Mouse (Mus musculus) liver, embryonic 14.5 days (tissue): Measurements from ENCODE around the gene Zfp445. TPM values are rescaled to one million over a fixed set of nuclear protein-coding genes. Genes with fewer than 3 reads are reported as not detected.

ENCODE experiments used
- ATAC-seq: fragments of 200-750 bp; cut with Nextera tagmentation; 2 replicates; pipeline ENCODE4 v1.8.0; 2017; ENCODE audit warnings: moderate number of reproducible peaks, mild to moderate bottlenecking, moderate library complexity; ENCODE audit not compliant: insufficient read depth
- DNase-seq, 3 experiments: peaks; one replicate each; pipeline ENCODE4 v3.0.0-alpha.2; 2012 to 2013; ENCODE audit warnings: low read depth in 3 of 3, low spot score in 3 of 3
- H3K27ac ChIP-seq: fragments of 300-500 bp; sonication (generic); 2 replicates; pipeline ENCODE4 v1.5.1; 2014; ENCODE audit warnings: moderate library complexity, mild to moderate bottlenecking, control low read depth, inconsistent platforms
- H3K27me3 ChIP-seq: fragments of 300-500 bp; sonication (generic); 2 replicates; pipeline ENCODE4 v1.6.1; 2014; ENCODE audit warnings: mild to moderate bottlenecking, low read length, moderate library complexity; ENCODE audit not compliant: control insufficient read depth, insufficient read depth
- H3K36me3 ChIP-seq: fragments of 300-500 bp; sonication (generic); replicated peaks from 2 replicates; pipeline ENCODE4 v1.6.1; 2014; ENCODE audit warnings: low read depth; ENCODE audit not compliant: control insufficient read depth, insufficient read depth
- H3K4me1 ChIP-seq, 2 experiments: fragments of 200-500 bp in 1 of 2; fragments of 300-500 bp in 1 of 2; sonication (generic) in 1 of 2; replicated peaks; 2 replicates each; pipeline ENCODE4 v1.6.1; 2012 to 2014; ENCODE audit warnings: antibody characterized with exemption in 1 of 2, inconsistent platforms in 1 of 2, low read length in 1 of 2; ENCODE audit not compliant: control insufficient read depth in 2 of 2, insufficient read depth in 2 of 2
- H3K4me2 ChIP-seq: fragments of 300-500 bp; sonication (generic); 2 replicates; pipeline ENCODE4 v1.6.1; 2014; ENCODE audit warnings: low read depth, mild to moderate bottlenecking, control low read depth, moderate library complexity
- H3K4me3 ChIP-seq, 2 experiments: fragments of 200-500 bp in 1 of 2; fragments of 300-500 bp in 1 of 2; sonication (generic) in 1 of 2; 2 replicates each; pipeline ENCODE4 v1.5.1; 2012 to 2014; ENCODE audit warnings: low read depth in 2 of 2, low read length in 2 of 2, mild to moderate bottlenecking in 2 of 2, control low read depth in 1 of 2, inconsistent platforms in 1 of 2, moderate library complexity in 1 of 2; ENCODE audit not compliant: insufficient read depth in 1 of 2
- H3K9ac ChIP-seq: fragments of 300-500 bp; sonication (generic); replicated peaks from 2 replicates; pipeline ENCODE4 v1.6.1; 2014; ENCODE audit warnings: mild to moderate bottlenecking, control low read depth, moderate library complexity
- H3K9me3 ChIP-seq: fragments of 300-500 bp; sonication (generic); 2 replicates; pipeline ENCODE4 v1.6.1; 2016; ENCODE audit warnings: low read length, mixed read lengths; ENCODE audit not compliant: control insufficient read depth
- CTCF ChIP-seq: IDR thresholded peaks from 2 replicates; pipeline ENCODE4 v1.5.1; 2016; ENCODE audit warnings: antibody characterized with exemption, low read depth, control low read depth
- EP300 ChIP-seq: IDR thresholded peaks from 2 replicates; pipeline ENCODE4 v1.6.1; 2016; ENCODE audit warnings: antibody characterized with exemption, low read depth
- WGBS: fragments of 180-500 bp; shearing (Covaris S2); extraction: QIAGEN DNeasy Blood & Tissue Kit; methylation state at CpG from one replicate; pipeline ENCODE4 v1.1.7; 2014; ENCODE audit not compliant: insufficient replicate concordance; 5-methylcytosine and 5-hydroxymethylcytosine counted together
- polyA plus RNA-seq, 2 experiments: library from polyadenylated mRNA; depleted of rRNA in 1 of 2; stranded (reverse) in 1 of 2; unstranded in 1 of 2; fragments of >200 nt; fragmentation: Nextera tagmentation in 1 of 2; extraction: Ambion mirVana in 1 of 2; gene quantifications; 2 replicates each; pipeline versions ENCODE4 v1.2.1 to v1.2.3; 2012 to 2014

The Zfp445 gene
- polyA plus RNA-seq, 2 experiments = 14.1 to 18.0 TPM

GRCm38 (mm10) chr9:122810212-122810611 lies 55.6 kb downstream of the Zfp445 start:
- Histone ChIP-seq H3K9ac (no peak overlapping the region), H3K9me3 (no peaks in the 10 kb centered on the region), H3K27me3 (no peaks in the 10 kb centered on the region), H3K36me3 (no peaks in the 10 kb centered on the region), H3K27ac (no peak overlapping the region), H3K4me3 (no peak overlapping the region), H3K4me1 (peaks cover 3 to 9% of the 10 kb centered on the region in 2 experiments), H3K4me2 (no peak overlapping the region)
- whole genome bisulfite sequencing = 67% methylated on average over 3 of the region's 3 CpGs
- DNase-seq (no peak), ATAC-seq (no peak)
- no peak for TF ChIP-seq CTCF
- no peak for TF ChIP-seq EP300

- Histone ChIP-seq H3K36me3 (no peaks in the 10 kb centered on the region), H3K4me2 (no peak overlapping the region), H3K9ac (no peak overlapping the region), H3K27ac (no peak overlapping the region), H3K9me3 (no peaks in the 10 kb centered on the region), H3K27me3 (no peaks in the 10 kb centered on the region), H3K4me1 (peaks cover 3 to 13% of the 10 kb centered on the region in 2 experiments), H3K4me3 (no peak overlapping the region)
- 70% methylated on average over 2 of the region's 2 CpGs for WGBS
- no peak for TF ChIP-seq CTCF
- TF ChIP-seq EP300 = no peak
- ATAC-seq = no peak
- no peak for DNase-seq
Measured at GRCm38 (mm10) chr9:122807186-122807585, 58.6 kb downstream of the Zfp445 start.

GRCm38 (mm10) chr9:122805845-122806341 lies 59.9 kb downstream of the Zfp445 start:
- TF ChIP-seq EP300 (no peak), CTCF (no peak)

GRCm38 (mm10) chr9:122805053-122805844 lies 60.6 kb downstream of the Zfp445 start, which contains the start of gene Tcaim:
Tcaim (plus strand) TSS chr9:122805539.
- no peaks in the 10 kb centered on the region for H3K27me3 ChIP-seq
- WGBS = 6% methylated on average over 42 of the region's 42 CpGs
- ATAC-seq (peak; percentile 93), DNase-seq (peak; percentile 73 to 74 (median 73))
- TF ChIP-seq CTCF (no peak), EP300 (no peak)
- H3K9me3 ChIP-seq = no peaks in the 10 kb centered on the region
- H3K9ac ChIP-seq = peak within 1 kb of the TSS; percentile 74
- peak within 1 kb of the TSS; percentile 0 for H3K27ac ChIP-seq
- peaks cover 3 to 13% of the 10 kb centered on the region in 2 experiments for H3K4me1 ChIP-seq
- peak within 1 kb of the TSS; percentile 67 for H3K4me2 ChIP-seq
- no peaks in the 10 kb centered on the region for H3K36me3 ChIP-seq
- H3K4me3 ChIP-seq = peak within 1 kb of the TSS; percentile 66 to 68

More at GRCm38 (mm10) chr9:122805845-122806341, 59.9 kb downstream of the Zfp445 start:
- DNase-seq = no peak
- Histone ChIP-seq H3K27ac (peak overlapping the region; percentile 0), H3K4me1 (peaks cover 3 to 13% of the 10 kb centered on the region in 2 experiments), H3K9ac (peak overlapping the region; percentile 74), H3K9me3 (no peaks in the 10 kb centered on the region), H3K4me3 (peak overlapping the region; percentile 66 to 68), H3K4me2 (peak overlapping the region; percentile 67), H3K27me3 (no peaks in the 10 kb centered on the region), H3K36me3 (no peaks in the 10 kb centered on the region)
- 17% methylated on average over 9 of the region's 10 CpGs for WGBS
- no peak for ATAC-seq

Other genes with a start within 250 kb of the Zfp445 start
- not detected in 2 replicates for gene Topaz1, start 118.7 kb downstream of the Zfp445 start, polyA plus RNA-seq (2012; rRNA removed)
- gene Topaz1, start 118.7 kb downstream of the Zfp445 start, polyA plus RNA-seq (2014; fragmentation: Nextera tagmentation; extraction: Ambion mirVana) = not detected in 2 replicates
- gene Tcaim, start 60.5 kb downstream of the Zfp445 start, polyA plus RNA-seq (2012; rRNA removed) = 1.4 TPM in 2 replicates
- 2.0 and 2.1 TPM in 2 replicates for gene Tcaim, start 60.5 kb downstream of the Zfp445 start, polyA plus RNA-seq (2014; fragmentation: Nextera tagmentation; extraction: Ambion mirVana)
- gene Gm35549, start 22.0 kb downstream of the Zfp445 start, polyA plus RNA-seq (2012; rRNA removed) = not detected in 2 replicates
- not detected in 2 replicates for gene Gm35549, start 22.0 kb downstream of the Zfp445 start, polyA plus RNA-seq (2014; fragmentation: Nextera tagmentation; extraction: Ambion mirVana)
- gene Zkscan7, start 19.7 kb upstream of the Zfp445 start, polyA plus RNA-seq (2012; rRNA removed) = 0.80 and 0.85 TPM in 2 replicates
- gene Zkscan7, start 19.7 kb upstream of the Zfp445 start, polyA plus RNA-seq (2014; fragmentation: Nextera tagmentation; extraction: Ambion mirVana) = 0.22 and 0.34 TPM in 2 replicates
- 0.68 and 1.1 TPM in 2 replicates for gene Zfp105, start 57.1 kb upstream of the Zfp445 start, polyA plus RNA-seq (2012; rRNA removed)
- gene Zfp105, start 57.1 kb upstream of the Zfp445 start, polyA plus RNA-seq (2014; fragmentation: Nextera tagmentation; extraction: Ambion mirVana) = 1.3 and 1.6 TPM in 2 replicates
- 6.1 and 9.1 TPM in 2 replicates for gene 1110059G10Rik, start 85.0 kb upstream of the Zfp445 start, polyA plus RNA-seq (2012; rRNA removed)
- gene 1110059G10Rik, start 85.0 kb upstream of the Zfp445 start, polyA plus RNA-seq (2014; fragmentation: Nextera tagmentation; extraction: Ambion mirVana) = 17.9 and 19.0 TPM in 2 replicates
- 15.2 and 43.7 TPM in 2 replicates for gene Kif15, start 85.0 kb upstream of the Zfp445 start, polyA plus RNA-seq (2012; rRNA removed)
- 20.4 and 23.1 TPM in 2 replicates for gene Kif15, start 85.0 kb upstream of the Zfp445 start, polyA plus RNA-seq (2014; fragmentation: Nextera tagmentation; extraction: Ambion mirVana)
- 3.2 and 3.9 TPM in 2 replicates for gene Tmem42, start 155.3 kb upstream of the Zfp445 start, polyA plus RNA-seq (2012; rRNA removed)
- gene Tmem42, start 155.3 kb upstream of the Zfp445 start, polyA plus RNA-seq (2014; fragmentation: Nextera tagmentation; extraction: Ambion mirVana) = 6.1 and 6.6 TPM in 2 replicates
- 0.02 TPM in 1 of 2 replicates, not detected in the other for gene Tgm4, start 168.7 kb upstream of the Zfp445 start, polyA plus RNA-seq (2012; rRNA removed)
- gene Tgm4, start 168.7 kb upstream of the Zfp445 start, polyA plus RNA-seq (2014; fragmentation: Nextera tagmentation; extraction: Ambion mirVana) = 0.18 TPM in 1 of 2 replicates, not detected in the other
- gene Zdhhc3, start 247.2 kb upstream of the Zfp445 start, polyA plus RNA-seq (2012; rRNA removed) = 11.2 and 18.3 TPM in 2 replicates
- gene Zdhhc3, start 247.2 kb upstream of the Zfp445 start, polyA plus RNA-seq (2014; fragmentation: Nextera tagmentation; extraction: Ambion mirVana) = 21.9 and 24.2 TPM in 2 replicates
- 47.9 and 77.4 TPM in 2 replicates for gene Exosc7, start 247.2 kb upstream of the Zfp445 start, polyA plus RNA-seq (2012; rRNA removed)
- 84.1 and 85.7 TPM in 2 replicates for gene Exosc7, start 247.2 kb upstream of the Zfp445 start, polyA plus RNA-seq (2014; fragmentation: Nextera tagmentation; extraction: Ambion mirVana)